Mouse (Mus musculus) myocyte (in vitro differentiated cells): Measurements from ENCODE around the gene Inka2. TPM values are rescaled to one million over a fixed set of nuclear protein-coding genes. Genes with fewer than 3 reads are reported as not detected.
"Not testable (repeated sequence)": the region's sequence is repeated elsewhere in the genome, so short reads cannot be mapped to it uniquely, and the experiment has no call there.

Source experiments
- H3K27me3 ChIP-seq: one replicate; pipeline ENCODE4 v1.6.1; 2011; ENCODE audit not compliant: control insufficient read depth, insufficient read depth, insufficient read length
- H3K36me3 ChIP-seq: one replicate; pipeline ENCODE4 v1.6.1; 2011; ENCODE audit not compliant: control insufficient read depth, insufficient read depth
- H3K4me2 ChIP-seq: one replicate; pipeline ENCODE4 v1.6.1; 2011; ENCODE audit warnings: low read depth, control low read depth
- H3K4me3 ChIP-seq: one replicate; pipeline ENCODE4 v1.5.1; 2011; ENCODE audit warnings: mild to moderate bottlenecking, control low read depth, moderate library complexity
- H3K79me2 ChIP-seq: one replicate; pipeline ENCODE4 v1.6.1; 2011; ENCODE audit not compliant: control insufficient read depth, insufficient read depth
- H3ac ChIP-seq: one replicate; pipeline ENCODE4 v1.6.1; 2011; ENCODE audit not compliant: control insufficient read depth, insufficient read length
- CEBPB ChIP-seq: IDR thresholded peaks from 2 replicates; pipeline ENCODE4 v1.6.1; 2011; ENCODE audit warnings: mild to moderate bottlenecking, moderate library complexity; ENCODE audit not compliant: poor library complexity, insufficient read depth, severe bottlenecking
- E2F4 ChIP-seq: IDR thresholded peaks from one replicate; pipeline ENCODE4 v1.6.1; 2011; ENCODE audit warnings: mild to moderate bottlenecking, control low read depth, moderate library complexity; ENCODE audit not compliant: insufficient read depth
- MAX ChIP-seq: IDR thresholded peaks from one replicate; pipeline ENCODE4 v1.6.1; 2011; ENCODE audit warnings: low read depth, mild to moderate bottlenecking, control low read depth
- MYOD1 ChIP-seq, 3 experiments: IDR thresholded peaks; one replicate each; pipeline ENCODE4 v1.6.1; 2011; ENCODE audit warnings: control low read depth in 2 of 3, low read depth in 2 of 3, mild to moderate bottlenecking in 2 of 3, moderate library complexity in 1 of 3; ENCODE audit not compliant: insufficient read length in 2 of 3, control insufficient read depth in 1 of 3
- MYOG ChIP-seq, 3 experiments: IDR thresholded peaks; one replicate each; pipeline ENCODE4 v1.6.1; 2011; ENCODE audit warnings: control low read depth in 2 of 3, low read depth in 2 of 3, mild to moderate bottlenecking in 2 of 3; ENCODE audit not compliant: insufficient read length in 2 of 3, control insufficient read depth in 1 of 3, insufficient read depth in 1 of 3
- POLR2A ChIP-seq: IDR thresholded peaks from one replicate; pipeline ENCODE4 v1.6.1; 2011; ENCODE audit warnings: low read depth, mild to moderate bottlenecking, control low read depth, moderate library complexity; ENCODE audit not compliant: insufficient read length
- POLR2AphosphoS2 ChIP-seq: IDR thresholded peaks from one replicate; pipeline ENCODE4 v1.6.1; 2011; ENCODE audit warnings: low read depth, control low read depth; ENCODE audit not compliant: insufficient read length
- REST ChIP-seq: IDR thresholded peaks from one replicate; pipeline ENCODE4 v1.6.1; 2011; ENCODE audit warnings: mild to moderate bottlenecking, control low read depth, moderate library complexity; ENCODE audit not compliant: insufficient read depth, insufficient read length
- SRF ChIP-seq: IDR thresholded peaks from one replicate; pipeline ENCODE4 v1.6.1; 2011; ENCODE audit warnings: low read depth; ENCODE audit not compliant: control insufficient read depth, insufficient read length
- TCF12 ChIP-seq: IDR thresholded peaks from one replicate; pipeline ENCODE4 v1.6.1; 2011; ENCODE audit warnings: mild to moderate bottlenecking, control low read depth; ENCODE audit not compliant: poor library complexity, insufficient read depth, severe bottlenecking
- TCF3 ChIP-seq: IDR thresholded peaks from one replicate; pipeline ENCODE4 v1.6.1; 2011; ENCODE audit warnings: low read depth, control low read depth; ENCODE audit not compliant: insufficient read length
- USF1 ChIP-seq: IDR thresholded peaks from one replicate; pipeline ENCODE4 v1.6.1; 2011; ENCODE audit warnings: low read depth, mild to moderate bottlenecking, control low read depth, moderate library complexity
- polyA plus RNA-seq: library from polyadenylated mRNA; unstranded; fragments of >200 nt; fragmentation: generic; extraction: Trizol; gene quantifications from one replicate; pipeline ENCODE4 v1.2.1, GENCODE M21; 2012; ENCODE audit warnings: missing spikeins

The Inka2 gene
- polyA plus RNA-seq, 1 experiment = 5.1 TPM

- no peak for TF ChIP-seq TCF3
- no peak for TF ChIP-seq MYOD1 (IDR thresholded peaks at IDR 0.05; ENCODE audit: control insufficient read depth in 1 of 3, insufficient read length in 2 of 3, low read depth in 2 of 3)
- TF ChIP-seq USF1 = no peak
- TF ChIP-seq MAX = no peak
- no peak for TF ChIP-seq TCF12
- no peak for TF ChIP-seq POLR2AphosphoS2
- no peak for TF ChIP-seq SRF
- TF ChIP-seq CEBPB = no peak
- no peak for TF ChIP-seq REST
- no peak for TF ChIP-seq POLR2A
- no peak for TF ChIP-seq E2F4
- Histone ChIP-seq H3ac (no peak overlapping the region), H3K36me3 (no peaks in the 10 kb centered on the region), H3K4me3 (no peak overlapping the region), H3K79me2 (no peaks in the 10 kb centered on the region), H3K4me2 (peak overlapping the region; percentile 27), H3K27me3 (peaks cover 21% of the 10 kb centered on the region)
Measured at GRCm38 (mm10) chr3:105696387-105697147, 7.8 kb upstream of the Inka2 start.

GRCm38 (mm10) chr3:105697148-105697441 is 7.3 kb upstream of the Inka2 start:
- no peaks in the 10 kb centered on the region for H3K36me3 ChIP-seq
- no peak overlapping the region for H3K4me3 ChIP-seq
- TF ChIP-seq TCF3 (no peak), POLR2A (no peak), MAX (no peak), USF1 (no peak)
- no peaks in the 10 kb centered on the region for H3K79me2 ChIP-seq
- H3K4me2 ChIP-seq = no peak overlapping the region
- peaks cover 21% of the 10 kb centered on the region for H3K27me3 ChIP-seq
- no peak overlapping the region for H3ac ChIP-seq

- Histone ChIP-seq H3K27me3 (peaks cover 18% of the 10 kb centered on the region), H3K79me2 (no peaks in the 10 kb centered on the region), H3K36me3 (no peaks in the 10 kb centered on the region), H3K4me3 (no peak overlapping the region), H3K4me2 (no peak overlapping the region), H3ac (no peak overlapping the region)
- TF ChIP-seq REST (no peak), USF1 (no peak)
Measured at GRCm38 (mm10) chr3:105698311-105698710, 6.1 kb upstream of the Inka2 start.

- TF ChIP-seq MYOG (IDR thresholded peaks at IDR 0.05; ENCODE audit: control insufficient read depth in 1 of 3, insufficient read depth in 1 of 3, insufficient read length in 2 of 3, low read depth in 2 of 3) (no peak), TCF12 (no peak), REST (no peak), USF1 (no peak), TCF3 (no peak), POLR2A (no peak), CEBPB (no peak), E2F4 (no peak), SRF (no peak), MYOD1 (IDR thresholded peaks at IDR 0.05; ENCODE audit: control insufficient read depth in 1 of 3, insufficient read length in 2 of 3, low read depth in 2 of 3) (no peak), POLR2AphosphoS2 (no peak), MAX (no peak)
- H3K4me3 ChIP-seq = no peak overlapping the region
- no peak overlapping the region for H3K4me2 ChIP-seq
Measured at GRCm38 (mm10) chr3:105699241-105699933, 5.0 kb upstream of the Inka2 start.

GRCm38 (mm10) chr3:105700786-105701185 is 3.6 kb upstream of the Inka2 start:
- peak overlapping the region; percentile 42 for H3K4me2 ChIP-seq
- not testable (repeated sequence) for H3K79me2 ChIP-seq, H3K36me3 ChIP-seq, H3K27me3 ChIP-seq, H3K4me3 ChIP-seq, H3ac ChIP-seq

More at GRCm38 (mm10) chr3:105699241-105699933, 5.0 kb upstream of the Inka2 start:
- no peak overlapping the region for H3ac ChIP-seq
- H3K79me2 ChIP-seq = no peaks in the 10 kb centered on the region
- peaks cover 8% of the 10 kb centered on the region for H3K27me3 ChIP-seq
- H3K36me3 ChIP-seq = no peaks in the 10 kb centered on the region
